Mouse (Mus musculus): Measurements from ENCODE around the gene Ets1. TPM values are rescaled to one million over a fixed set of nuclear protein-coding genes. Genes with fewer than 3 reads are reported as not detected.

Ets1 gene
- total RNA-seq, 4 experiments from 2014 or later: 9.7 to 11.3 (median 10.7) TPM

GRCm38 (mm10) chr9:32694916-32695490 is 59.0 kb downstream of the Ets1 start:
- DNase-seq (ENCODE audit: low spot score in 2 of 2): no peak

- peak; percentile 85 to 89 for DNase-seq (ENCODE audit: low spot score in 2 of 2)
Observed at GRCm38 (mm10) chr9:32695492-32696190, 59.6 kb downstream of the Ets1 start.

GRCm38 (mm10) chr9:32696259-32696658 is 60.2 kb downstream of the Ets1 start:
- no peak for DNase-seq (ENCODE audit: low spot score in 2 of 2)

GRCm38 (mm10) chr9:32696717-32697116 is 60.7 kb downstream of the Ets1 start:
- DNase-seq (ENCODE audit: low spot score in 2 of 2): no peak

- no peak for DNase-seq (ENCODE audit: low spot score in 2 of 2)
Observed at GRCm38 (mm10) chr9:32697291-32698110, 61.5 kb downstream of the Ets1 start.

- DNase-seq (ENCODE audit: low spot score in 2 of 2): no peak
Observed at GRCm38 (mm10) chr9:32698766-32699165, 62.7 kb downstream of the Ets1 start.

GRCm38 (mm10) chr9:32699391-32699841 is 63.4 kb downstream of the Ets1 start:
- no peak for DNase-seq (ENCODE audit: low spot score in 2 of 2)

- DNase-seq (ENCODE audit: low spot score in 2 of 2): no peak
Observed at GRCm38 (mm10) chr9:32700091-32700905, 64.3 kb downstream of the Ets1 start.

- DNase-seq (ENCODE audit: low spot score in 2 of 2): no peak
Observed at GRCm38 (mm10) chr9:32701126-32701997, 65.3 kb downstream of the Ets1 start.

- DNase-seq (ENCODE audit: low spot score in 2 of 2): no peak
Observed at GRCm38 (mm10) chr9:32701998-32702305, 65.9 kb downstream of the Ets1 start.

- no peak for DNase-seq (ENCODE audit: low spot score in 2 of 2)
Observed at GRCm38 (mm10) chr9:32702836-32703395, 66.9 kb downstream of the Ets1 start.

- DNase-seq (ENCODE audit: low spot score in 2 of 2): no peak
Observed at GRCm38 (mm10) chr9:32703976-32704745, 68.1 kb downstream of the Ets1 start.

GRCm38 (mm10) chr9:32705827-32706478 is 69.9 kb downstream of the Ets1 start:
- no peak for DNase-seq (ENCODE audit: low spot score in 2 of 2)

- DNase-seq (ENCODE audit: low spot score in 2 of 2): no peak
Observed at GRCm38 (mm10) chr9:32707436-32707835, 71.4 kb downstream of the Ets1 start.

- DNase-seq (ENCODE audit: low spot score in 2 of 2): no peak
Observed at GRCm38 (mm10) chr9:32708491-32708890, 72.5 kb downstream of the Ets1 start.

GRCm38 (mm10) chr9:32709359-32709758 is 73.3 kb downstream of the Ets1 start:
- no peak for DNase-seq (ENCODE audit: low spot score in 2 of 2)

GRCm38 (mm10) chr9:32709764-32710734 is 74.0 kb downstream of the Ets1 start:
- DNase-seq (ENCODE audit: low spot score in 2 of 2): no peak
